Mouse (Mus musculus) thymus, postnatal 14 days (tissue): Measurements from ENCODE around the gene Hist1h2bg.

ENCODE experiments used
- DNase-seq: peaks from one replicate; pipeline ENCODE4 v3.0.0; 2021

Gene Hist1h2bg

GRCm38 (mm10) chr13:23571022-23571503 lies at the start of gene Hist1h2bg, which contains the start of gene Hist1h2ae:
Gene Hist1h2bg, plus strand, starts transcription at chr13:23571396.
Gene Hist1h2ae, minus strand, starts transcription at chr13:23571220.
- DNase-seq: peak; percentile 79

GRCm38 (mm10) chr13:23521703-23522102 lies 49.5 kb upstream of the Hist1h2bg start:
- peak; percentile 94 for DNase-seq

GRCm38 (mm10) chr13:23523976-23524375 lies 47.2 kb upstream of the Hist1h2bg start:
- DNase-seq: no peak

GRCm38 (mm10) chr13:23524654-23525053 lies 46.5 kb upstream of the Hist1h2bg start:
- DNase-seq: peak; percentile 70

GRCm38 (mm10) chr13:23525901-23526300 lies 45.3 kb upstream of the Hist1h2bg start:
- DNase-seq: no peak

GRCm38 (mm10) chr13:23526312-23526711 lies 44.9 kb upstream of the Hist1h2bg start:
- peak; percentile 91 for DNase-seq

- DNase-seq: no peak
Observed at GRCm38 (mm10) chr13:23529005-23529404, 42.2 kb upstream of the Hist1h2bg start.

- no peak for DNase-seq
Observed at GRCm38 (mm10) chr13:23529480-23530165, 41.6 kb upstream of the Hist1h2bg start.

GRCm38 (mm10) chr13:23530181-23530900 lies 40.9 kb upstream of the Hist1h2bg start:
- peak; percentile 76 for DNase-seq

- DNase-seq: peak; percentile 98
Observed at GRCm38 (mm10) chr13:23530901-23531875, 40.0 kb upstream of the Hist1h2bg start, which contains the start of gene Hist1h4h. Gene Hist1h4h, plus strand, starts transcription at chr13:23531050.

GRCm38 (mm10) chr13:23532262-23533075 lies 38.7 kb upstream of the Hist1h2bg start:
- DNase-seq: no peak

GRCm38 (mm10) chr13:23533560-23534367 lies 37.4 kb upstream of the Hist1h2bg start, which contains the start of gene Hist1h2af:
Gene Hist1h2af, plus strand, starts transcription at chr13:23533906.
- peak; percentile 72 for DNase-seq

- DNase-seq: no peak
Observed at GRCm38 (mm10) chr13:23534368-23535131, 36.6 kb upstream of the Hist1h2bg start.

GRCm38 (mm10) chr13:23535137-23536075 lies 35.8 kb upstream of the Hist1h2bg start, which contains the start of gene Hist1h3g:
Gene Hist1h3g, plus strand, starts transcription at chr13:23535422.
- peak; percentile 92 for DNase-seq

GRCm38 (mm10) chr13:23536076-23536822 lies 34.9 kb upstream of the Hist1h2bg start:
- no peak for DNase-seq

- DNase-seq: no peak
Observed at GRCm38 (mm10) chr13:23537006-23537710, 34.0 kb upstream of the Hist1h2bg start.

- DNase-seq: no peak
Observed at GRCm38 (mm10) chr13:23538249-23538648, 32.9 kb upstream of the Hist1h2bg start.
